Mouse (Mus musculus): ENCODE results near the gene Pkn1.

DNA sequence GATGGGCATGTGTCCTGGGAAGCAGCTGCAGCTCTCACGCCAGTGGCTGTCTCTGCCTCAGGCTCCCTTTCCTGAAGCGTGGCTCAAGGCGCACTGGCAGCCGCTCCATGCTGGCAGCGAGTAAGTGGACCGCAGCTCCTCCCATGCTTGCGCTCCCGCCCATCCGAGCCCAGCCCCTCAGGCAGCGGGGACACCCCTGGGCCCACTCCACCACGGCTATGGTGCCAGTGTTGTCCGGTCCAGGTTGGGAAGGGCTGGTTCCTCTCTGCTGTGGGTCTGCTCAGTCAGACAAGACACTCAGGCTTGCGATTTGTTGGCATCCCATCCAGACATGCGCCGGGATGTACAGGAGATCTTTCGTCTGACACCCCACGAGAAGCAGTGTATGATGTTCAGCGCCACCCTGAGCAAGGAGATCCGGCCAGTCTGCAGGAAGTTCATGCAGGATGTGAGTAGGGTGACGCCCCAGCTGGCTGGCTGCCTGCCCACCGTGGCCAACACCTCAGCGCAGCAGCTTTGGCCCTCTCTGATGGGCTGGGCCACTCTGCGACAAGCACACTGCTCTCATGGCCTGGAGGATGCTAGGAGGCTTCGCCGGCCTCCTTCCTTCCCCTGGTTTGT lies 22.5 kb upstream of the Pkn1 start:
- TF ChIP-seq E2F4 (IDR thresholded peaks at IDR 0.05; ENCODE audit: borderline replicate concordance, low read depth, low read length): no peak
- no peak for TF ChIP-seq USF1 (IDR thresholded peaks at IDR 0.05; ENCODE audit: low read depth, low read length)
- no peak for TF ChIP-seq POLR2A (IDR thresholded peaks at IDR 0.05; ENCODE audit: control insufficient read depth in 1 of 2, insufficient read depth in 1 of 2, low read depth in 1 of 2, low read length in 2 of 2, poor library complexity in 1 of 2)
- TF ChIP-seq CHD1 (IDR thresholded peaks at IDR 0.05; ENCODE audit: low read depth, low read length): no peak
- TF ChIP-seq CTCF (IDR thresholded peaks at IDR 0.05 in 2 of 3, conservative IDR thresholded peaks at IDR 0.05 in 1 of 3; ENCODE audit: control insufficient read depth in 1 of 3, insufficient read depth in 1 of 3, low read depth in 2 of 3, low read length in 3 of 3, poor library complexity in 1 of 3, severe bottlenecking in 1 of 3): no peak
- TF ChIP-seq MAZ (IDR thresholded peaks at IDR 0.05; ENCODE audit: low read depth, low read length): no peak
- TF ChIP-seq ZNF384 (IDR thresholded peaks at IDR 0.05; ENCODE audit: low read depth, low read length): no peak
